Mouse (Mus musculus) testis, postnatal 10 days (tissue): ENCODE data around the gene Mroh2a.

Experiments
- DNase-seq: peaks from one replicate; pipeline ENCODE4 v3.0.0; 2021; ENCODE audit warnings: low spot score

Mroh2a gene

GRCm38 (mm10) chr1:88258881-88259642 lies 32.3 kb downstream of the Mroh2a start:
- peak; percentile 76 for DNase-seq

- peak; percentile 74 for DNase-seq
Observed at GRCm38 (mm10) chr1:88259643-88260024, 32.8 kb downstream of the Mroh2a start.

DNA sequence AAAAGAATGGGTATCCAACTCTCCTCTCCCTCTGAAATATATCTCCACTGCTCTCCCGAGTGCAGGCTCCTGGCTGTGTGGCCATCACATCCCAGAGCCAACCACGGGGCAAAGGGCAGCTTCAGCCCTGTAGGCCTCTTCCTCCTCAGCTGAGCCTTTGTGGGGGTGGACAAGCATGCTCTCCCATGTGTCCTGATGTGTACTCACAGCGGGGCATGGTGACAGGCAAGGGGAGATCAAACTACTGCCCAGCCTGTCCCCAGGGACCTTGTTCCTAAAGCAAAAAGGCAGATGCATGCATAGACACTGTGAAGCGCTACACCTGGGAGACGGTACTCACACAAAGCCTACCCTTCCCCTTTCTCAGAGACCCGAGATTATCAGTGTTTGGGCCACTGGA lies 33.3 kb downstream of the Mroh2a start:
- DNase-seq, result peak; percentile 88

GRCm38 (mm10) chr1:88260604-88261377 lies 34.0 kb downstream of the Mroh2a start:
- DNase-seq, result no peak

GRCm38 (mm10) chr1:88261706-88262105 lies 34.9 kb downstream of the Mroh2a start:
- no peak for DNase-seq

DNA sequence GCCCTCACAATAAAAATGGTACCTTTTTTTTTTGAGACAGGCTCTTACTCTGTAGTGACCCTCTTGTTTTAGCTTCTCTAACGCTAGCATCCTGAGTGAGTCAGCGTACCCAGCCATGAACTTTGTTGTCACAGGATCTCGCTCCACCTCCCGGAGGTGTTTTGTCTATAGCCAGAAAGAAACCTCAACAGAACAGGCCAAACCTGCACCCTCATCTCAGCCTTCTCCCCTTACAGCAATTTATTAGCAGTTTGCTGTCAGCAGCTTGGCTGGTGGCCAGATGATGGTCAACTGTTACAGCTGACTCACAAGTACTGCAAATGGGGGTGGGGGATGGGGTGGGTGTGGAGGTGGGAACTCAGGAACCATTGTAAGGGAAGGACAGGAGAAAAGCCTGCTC lies 35.5 kb downstream of the Mroh2a start:
- DNase-seq, result peak; percentile 85

- DNase-seq, result no peak
Observed at GRCm38 (mm10) chr1:88262961-88263360, 36.2 kb downstream of the Mroh2a start.

DNA sequence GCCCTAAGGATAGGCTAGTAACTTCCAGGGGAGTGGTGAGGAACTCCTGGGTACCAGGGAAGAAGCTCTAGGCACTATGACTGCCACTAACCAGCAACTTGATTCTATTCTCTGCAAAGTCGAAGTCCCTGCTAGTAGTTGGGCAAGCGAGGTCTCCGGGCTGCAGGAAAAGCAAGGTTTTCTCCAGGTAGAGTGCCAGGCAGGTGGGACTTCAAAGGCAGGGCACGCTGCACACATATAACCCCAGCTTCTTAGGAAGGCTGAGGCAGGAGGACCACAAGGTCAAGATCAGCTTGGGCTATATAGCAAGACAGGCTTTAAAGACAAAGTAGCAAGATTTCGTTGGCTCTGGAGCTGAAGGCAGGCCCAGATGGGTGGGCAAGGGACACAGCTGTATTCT lies 37.0 kb downstream of the Mroh2a start:
- no peak for DNase-seq

- DNase-seq, result no peak
Observed at GRCm38 (mm10) chr1:88264237-88264868, 37.6 kb downstream of the Mroh2a start.

DNA sequence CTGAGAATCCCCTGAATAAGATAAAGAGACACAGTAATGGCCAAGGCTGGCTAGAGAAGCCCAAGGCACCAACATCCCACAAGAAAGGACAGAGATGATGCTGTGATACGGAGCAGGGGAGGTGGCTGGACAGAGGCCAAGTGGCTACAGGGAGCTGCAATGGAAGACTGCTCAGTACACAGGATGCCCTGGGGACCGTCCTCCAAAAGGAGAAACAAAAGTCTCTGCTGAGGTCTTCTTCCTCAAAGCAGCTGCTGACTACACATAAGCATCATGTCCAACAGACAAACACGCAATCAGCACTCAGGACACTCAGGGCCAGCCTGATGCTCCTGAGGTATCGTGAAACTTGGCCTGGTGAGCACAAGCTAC lies 38.1 kb downstream of the Mroh2a start:
- DNase-seq, result peak; percentile 87

DNA sequence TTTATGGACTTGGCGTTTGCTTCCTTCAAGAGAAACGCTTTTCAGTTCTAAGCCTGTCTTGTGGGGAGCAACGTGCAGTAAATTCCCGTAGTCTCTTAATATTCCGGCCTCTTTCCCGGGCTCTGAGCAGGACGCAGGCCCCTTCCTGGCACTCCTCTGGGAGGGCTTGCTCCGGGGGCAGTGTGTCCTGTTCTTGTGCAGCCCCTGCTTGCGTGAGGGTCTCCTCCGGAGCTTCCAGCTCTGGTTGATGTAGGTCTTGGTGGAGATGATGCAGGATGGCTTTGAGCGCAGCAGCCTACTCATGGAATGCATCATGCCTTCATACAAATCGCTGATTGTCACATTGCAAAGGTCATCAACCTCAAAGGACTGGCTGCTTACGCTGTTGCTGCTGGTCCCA lies 39.3 kb downstream of the Mroh2a start:
- no peak for DNase-seq

- DNase-seq, result no peak
Observed at GRCm38 (mm10) chr1:88267489-88267888, 40.7 kb downstream of the Mroh2a start.

DNA sequence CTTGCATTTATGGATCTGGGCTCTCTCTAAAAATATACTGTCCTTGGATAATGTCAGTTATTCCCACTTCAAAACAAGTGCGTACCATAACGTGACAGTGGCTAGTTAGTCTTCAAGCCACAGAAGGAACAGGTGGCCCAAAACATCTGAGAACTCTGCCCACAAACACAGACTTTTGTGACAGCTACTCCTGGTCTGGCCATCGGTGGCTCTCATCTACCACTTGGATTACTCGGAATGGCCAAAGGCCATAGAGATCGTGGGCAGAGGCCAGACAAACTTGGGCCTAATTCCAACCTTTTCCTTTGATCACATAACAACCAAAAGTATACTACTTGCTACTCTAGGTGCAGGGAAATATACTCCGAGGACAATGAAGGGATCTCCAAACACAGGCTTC lies 41.3 kb downstream of the Mroh2a start:
- peak; percentile 59 for DNase-seq

DNA sequence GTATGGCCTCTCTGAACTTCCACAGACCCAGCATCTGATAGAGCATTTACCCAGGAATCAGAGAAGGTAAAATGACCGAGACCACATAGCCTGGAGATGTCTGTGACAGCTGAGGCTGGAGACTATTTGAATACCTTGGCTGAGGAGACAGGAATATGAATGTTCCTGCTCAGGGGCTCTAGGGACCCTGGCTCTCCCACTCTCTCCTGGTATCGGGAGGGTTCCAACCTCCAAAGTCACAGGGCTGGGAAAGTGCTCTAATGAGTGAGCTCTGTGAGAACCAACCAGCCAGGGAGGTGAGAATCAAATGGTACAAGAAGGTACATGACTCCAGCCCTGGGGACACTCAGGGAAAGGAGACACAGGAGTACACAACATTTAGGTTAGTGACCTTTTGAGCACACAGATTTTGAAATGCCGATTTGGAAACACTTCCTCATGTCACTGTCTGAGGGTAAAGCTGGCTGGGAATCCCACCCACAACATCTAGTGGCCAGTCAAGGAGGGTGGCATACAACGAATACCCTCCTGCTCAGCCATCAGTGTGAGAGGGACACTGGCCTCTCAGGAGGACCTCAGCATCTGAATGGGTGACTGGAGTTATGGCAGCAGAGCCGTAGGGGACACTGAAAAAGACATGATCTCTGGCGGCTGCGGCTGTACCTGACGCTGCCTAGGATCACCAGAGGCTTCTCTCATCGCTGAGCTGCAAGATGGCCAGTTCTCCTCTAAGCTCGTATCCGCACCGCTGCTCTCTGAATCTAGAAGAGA lies 42.9 kb downstream of the Mroh2a start:
- DNase-seq, result peak; percentile 54

- DNase-seq, result peak; percentile 46
Observed at GRCm38 (mm10) chr1:88272851-88273250, 46.1 kb downstream of the Mroh2a start.

DNA sequence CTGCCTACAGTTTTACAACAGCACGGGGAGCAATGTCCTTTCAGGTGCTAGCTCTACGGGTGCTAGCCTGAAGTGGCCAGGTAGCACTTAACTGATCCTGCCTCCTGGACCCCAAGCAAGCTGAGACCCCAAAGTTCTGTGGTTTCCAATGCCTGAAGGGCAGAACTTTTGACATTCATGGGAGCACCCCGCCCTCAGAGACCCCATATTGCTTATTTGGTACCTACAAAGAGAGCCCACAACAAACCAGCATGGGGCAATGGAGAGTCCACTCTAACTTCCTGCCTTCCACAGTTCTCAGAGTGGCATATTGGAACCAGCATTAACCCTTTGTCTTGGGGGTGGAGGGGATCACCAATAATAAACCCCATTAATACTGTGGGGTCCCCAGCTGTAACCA lies 46.5 kb downstream of the Mroh2a start:
- peak; percentile 55 for DNase-seq

GRCm38 (mm10) chr1:88273832-88274231 lies 47.0 kb downstream of the Mroh2a start:
- DNase-seq, result peak; percentile 46

- peak; percentile 57 for DNase-seq
Observed at GRCm38 (mm10) chr1:88274371-88275077, 47.7 kb downstream of the Mroh2a start.

DNA sequence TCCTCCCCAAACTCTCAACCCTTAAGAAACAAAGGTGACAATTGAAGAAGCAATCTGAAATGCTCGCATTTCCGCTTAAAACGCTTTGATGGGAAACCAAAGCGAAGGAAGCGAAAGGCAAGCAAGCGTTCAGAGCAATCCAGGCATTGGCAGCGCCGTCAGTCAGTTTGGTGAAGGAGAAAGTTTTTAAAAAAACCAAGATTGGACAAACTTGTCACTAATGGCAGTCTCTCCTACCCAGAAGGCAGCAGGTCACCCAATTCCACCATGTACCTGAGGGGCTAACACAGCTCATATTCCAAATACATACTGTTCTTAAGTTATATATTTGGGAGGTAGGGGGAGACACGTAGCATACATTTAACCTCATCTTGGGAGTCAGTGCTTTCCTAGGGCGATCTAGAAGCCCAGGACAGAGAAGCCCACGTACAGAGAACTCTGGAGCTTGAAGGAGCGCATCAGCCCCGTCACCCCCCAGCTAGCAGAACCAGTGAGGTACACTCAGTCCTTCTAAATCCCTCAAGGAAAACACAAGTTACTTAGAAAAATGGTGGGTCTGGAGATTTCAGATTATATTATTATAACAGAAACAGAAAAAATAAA lies 48.4 kb downstream of the Mroh2a start:
- DNase-seq, result peak; percentile 44

GRCm38 (mm10) chr1:88275698-88276523 lies 49.1 kb downstream of the Mroh2a start:
- DNase-seq, result peak; percentile 59
